Mouse (Mus musculus) mouse embryonic stem cell (cell line): ENCODE measurements at regions not wholly inside any gene's neighbourhood (a gene's known extent, or its start where the extent isn't known, plus 50 kb on each side); places are given as distances from the start of the nearest gene placed in this dataset.

ENCODE experiments used
- in situ Hi-C, 2 experiments: fragments of 300-500 bp; cut with MboI; formaldehyde crosslinking; loops; 1 replicate in 1 of 2; 3 replicates in 1 of 2; pipeline ENCODE4 v1.14.3; 2019 to 2020; ENCODE audit warnings: low sequenced_read_pairs in 2 of 2, low pct_unique_long_range_greater_than_20kb in 1 of 2, mixed read lengths in 1 of 2; ENCODE audit not compliant: unreplicated experiment in 1 of 2

DNA sequence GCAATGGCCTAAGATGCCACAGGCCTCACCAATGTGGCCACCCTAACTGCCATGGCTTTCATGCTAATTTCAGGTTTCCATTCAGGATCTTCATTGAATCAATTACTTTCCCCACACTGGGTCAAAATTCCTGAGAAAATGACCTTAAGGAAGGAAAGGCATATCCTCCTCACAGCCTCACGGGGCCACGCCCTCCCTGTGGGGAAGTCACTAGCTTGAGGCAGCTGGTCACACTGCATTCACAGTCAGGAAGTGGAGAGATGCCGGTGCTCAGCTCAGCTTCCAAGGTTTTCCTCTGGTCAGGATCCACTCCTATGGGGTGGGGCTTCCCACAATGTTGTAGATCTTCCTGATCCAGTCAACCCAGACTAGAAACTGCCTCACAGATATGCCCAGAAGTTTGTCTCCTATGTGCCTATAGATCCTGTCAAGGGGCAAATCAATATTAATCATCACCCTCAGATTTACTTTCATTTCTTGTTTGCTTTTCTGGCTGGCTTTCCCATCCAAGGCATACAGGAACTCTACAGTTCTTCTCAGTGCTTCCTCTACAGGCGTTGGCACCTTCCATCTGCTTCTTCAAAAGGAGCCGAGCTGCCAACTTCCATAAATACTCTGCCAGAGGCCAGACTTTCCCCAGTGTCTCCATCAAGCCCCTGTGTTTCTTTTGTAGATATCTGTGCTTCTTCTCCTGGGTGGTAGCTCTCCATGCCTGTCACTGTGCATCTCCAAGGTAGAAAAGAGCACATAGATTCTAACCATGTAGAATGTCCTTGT, 273.2 kb upstream of the Thsd7b start:
- in situ Hi-C loops: no loop called here

DNA sequence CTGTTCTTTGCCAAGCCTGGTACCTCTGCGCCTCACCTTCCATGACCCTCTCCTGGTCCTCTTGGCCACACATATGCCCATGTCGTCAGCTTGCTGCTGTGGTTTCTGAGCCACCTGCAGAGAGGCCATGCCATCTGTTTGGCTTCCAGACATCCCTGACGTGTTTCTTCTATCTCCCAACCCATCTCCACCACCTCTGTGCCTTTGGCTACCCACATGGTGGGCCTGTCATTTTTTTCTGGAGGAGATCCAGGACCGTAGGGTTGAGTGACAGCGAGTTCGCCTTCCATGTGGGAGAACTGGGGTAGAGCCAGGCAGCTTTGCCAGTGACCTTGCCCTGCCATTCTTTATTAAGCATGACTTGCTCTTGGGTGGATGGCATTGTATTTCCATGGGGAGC, 278.4 kb upstream of the Thsd7b start:
- in situ Hi-C loops: no loop called here

DNA sequence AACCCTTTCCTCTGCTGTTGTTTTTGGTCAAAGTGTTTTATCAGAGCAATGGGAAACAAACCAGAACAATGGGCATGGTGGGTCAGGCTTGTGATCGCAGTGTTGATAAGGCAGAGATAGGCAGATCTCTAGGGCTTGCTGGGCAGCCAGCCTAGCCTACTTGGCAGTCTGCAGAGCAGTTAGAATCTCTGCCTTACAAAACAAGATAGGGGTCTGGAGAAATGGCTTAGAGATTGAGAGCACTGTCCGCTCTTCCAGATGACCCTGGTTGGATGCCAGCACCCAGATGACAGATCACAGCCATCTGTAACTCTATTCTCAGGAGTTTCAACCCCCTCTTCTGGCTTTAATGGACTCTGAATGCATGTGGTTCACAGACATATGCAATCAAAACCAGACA, 289.7 kb upstream of the Thsd7b start:
- in situ Hi-C loops: no loop called here

DNA sequence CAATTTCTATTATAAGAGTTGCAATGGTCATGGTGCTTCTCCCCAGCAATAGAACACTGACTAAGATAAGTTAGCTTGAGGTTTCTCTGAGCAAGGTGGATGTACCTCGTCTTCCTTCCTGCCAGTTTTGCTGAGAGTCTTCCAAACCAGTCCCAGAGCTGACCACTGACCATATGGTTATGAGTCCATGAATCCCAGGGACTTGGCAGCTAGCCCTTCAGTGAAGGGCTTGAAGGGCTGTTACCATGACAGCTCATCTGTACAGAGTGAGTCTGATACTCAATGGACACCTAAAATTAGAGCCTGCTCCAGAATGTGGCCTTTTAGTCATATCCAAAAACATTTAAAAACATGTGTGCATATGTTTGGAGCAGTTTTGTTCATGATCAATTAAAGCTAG, 297.5 kb upstream of the Thsd7b start:
- in situ Hi-C loops: no loop called here

DNA sequence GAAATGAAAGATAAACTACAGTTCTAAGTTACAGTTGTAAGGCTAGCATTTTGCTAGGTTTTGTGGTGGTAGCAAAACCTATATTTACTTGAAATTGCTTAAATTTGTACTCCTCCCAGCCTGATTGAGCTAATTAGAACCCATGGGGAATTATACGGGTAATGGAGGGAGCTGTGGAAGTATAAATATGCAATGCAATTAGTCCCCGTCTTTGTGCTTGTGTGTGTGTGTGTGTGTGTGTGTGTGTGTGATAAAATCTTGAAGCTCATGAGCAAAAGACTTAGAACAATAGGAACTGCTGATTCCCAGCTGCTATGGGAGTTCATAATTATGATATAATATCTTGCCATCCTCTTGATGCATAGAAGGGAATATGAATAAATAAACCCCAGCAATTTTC, 321.7 kb upstream of the Thsd7b start:
- in situ Hi-C loops: no loop called here

DNA sequence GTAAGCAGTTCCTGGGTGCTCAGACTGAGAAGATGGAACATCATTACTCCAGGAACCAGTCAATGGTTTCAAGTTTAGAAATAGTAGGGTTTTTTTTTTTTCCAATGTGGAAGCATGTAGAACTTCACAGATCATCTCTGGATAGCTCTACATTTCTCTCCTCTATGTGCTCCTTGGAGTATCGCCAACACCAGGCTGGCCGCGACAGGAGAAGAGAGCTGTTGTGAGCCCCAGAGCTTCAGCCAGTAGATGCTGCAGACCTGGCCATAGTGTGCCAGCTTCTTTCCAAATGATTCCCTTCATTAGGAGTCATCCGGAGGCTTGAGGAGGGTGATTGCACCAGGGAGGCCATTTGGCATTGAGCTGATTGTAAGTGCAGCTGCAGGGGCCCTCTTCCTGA, 322.6 kb upstream of the Thsd7b start:
- in situ Hi-C loops: no loop called here

DNA sequence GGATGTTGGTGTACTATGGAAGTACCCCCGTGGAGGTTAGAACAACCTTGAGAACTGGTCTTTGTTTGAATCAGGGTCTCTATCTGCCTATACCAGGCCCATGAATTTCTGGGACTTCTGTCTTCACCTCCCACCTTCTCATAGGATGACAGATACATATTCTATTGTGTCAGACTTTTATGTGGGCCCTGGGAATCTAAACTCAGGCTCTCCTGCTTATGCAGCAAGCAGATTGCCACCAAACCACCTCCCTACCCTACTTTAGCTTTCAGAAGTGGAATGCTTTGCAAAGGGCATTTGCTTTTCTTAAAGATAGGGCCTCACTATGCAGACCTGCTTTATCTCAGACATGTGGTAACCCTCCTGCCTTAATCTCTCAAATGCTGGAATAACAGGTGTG, 322.7 kb upstream of the Cxcr4 start:
- in situ Hi-C loops: no loop called here

DNA sequence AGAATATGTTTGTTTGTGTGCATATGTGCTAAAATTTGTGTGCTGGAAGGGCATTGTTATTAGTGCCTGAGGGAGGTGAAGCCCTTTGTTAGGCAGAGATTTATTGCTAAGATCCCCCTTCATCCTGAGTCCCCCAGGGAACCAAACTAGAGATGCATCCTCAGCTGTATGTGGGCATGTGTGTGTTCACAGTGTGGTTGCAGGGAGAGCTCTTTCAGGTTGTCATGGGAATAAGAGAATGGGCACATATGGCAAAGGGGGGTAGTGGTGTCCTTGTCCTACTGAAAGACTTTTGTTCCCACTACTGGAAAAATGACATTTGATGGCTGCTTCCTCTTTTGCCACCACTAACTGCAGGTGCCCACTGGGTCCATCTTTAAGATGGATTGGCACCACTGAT, 320.4 kb upstream of the Cxcr4 start:
- in situ Hi-C loops: no loop called here

DNA sequence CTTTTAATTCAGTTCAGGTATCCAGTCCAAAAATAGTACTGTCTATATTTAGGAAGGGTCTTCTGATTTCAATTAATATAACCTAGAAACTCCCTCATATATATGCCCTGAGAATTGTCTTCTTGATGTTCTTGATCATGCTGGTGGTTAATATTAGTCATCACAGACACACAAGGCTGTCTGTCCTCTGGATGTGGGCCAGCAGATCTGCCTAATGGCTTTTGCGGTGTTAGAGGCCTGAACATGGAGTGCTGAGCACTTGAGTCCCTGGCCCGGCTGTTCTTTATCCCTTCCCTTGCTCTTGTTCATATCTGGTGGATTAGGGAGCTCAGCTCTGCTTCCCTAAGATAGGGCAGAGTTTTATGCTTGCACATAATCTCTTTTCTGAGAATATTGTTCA, 315.5 kb upstream of the Cxcr4 start:
- in situ Hi-C loops: no loop called here

DNA sequence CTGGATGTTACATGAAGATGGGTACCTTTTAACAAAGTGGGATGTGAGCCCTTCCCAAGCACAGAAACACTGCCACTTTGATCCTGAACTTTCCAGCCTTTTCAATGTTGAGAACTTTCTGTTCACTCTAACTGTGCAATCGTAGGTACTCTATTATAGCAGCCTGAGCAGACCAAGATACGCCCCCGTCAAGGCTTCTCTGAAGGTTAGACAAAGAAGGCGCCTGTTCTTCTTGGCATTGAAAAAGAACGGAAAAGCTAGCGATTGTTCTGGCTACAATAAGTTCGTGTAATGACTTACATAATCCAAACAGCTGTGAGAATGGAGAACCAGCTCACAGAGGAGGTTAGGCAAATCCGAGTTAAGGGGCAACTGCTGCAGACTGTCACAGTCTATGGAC, 305.9 kb upstream of the Cxcr4 start:
- in situ Hi-C loops: loop anchor here in 1 of 2 experiments (25.0 kb wide), 1 partner anchor 189 kb away; no protein-coding TSS in a partner anchor

DNA sequence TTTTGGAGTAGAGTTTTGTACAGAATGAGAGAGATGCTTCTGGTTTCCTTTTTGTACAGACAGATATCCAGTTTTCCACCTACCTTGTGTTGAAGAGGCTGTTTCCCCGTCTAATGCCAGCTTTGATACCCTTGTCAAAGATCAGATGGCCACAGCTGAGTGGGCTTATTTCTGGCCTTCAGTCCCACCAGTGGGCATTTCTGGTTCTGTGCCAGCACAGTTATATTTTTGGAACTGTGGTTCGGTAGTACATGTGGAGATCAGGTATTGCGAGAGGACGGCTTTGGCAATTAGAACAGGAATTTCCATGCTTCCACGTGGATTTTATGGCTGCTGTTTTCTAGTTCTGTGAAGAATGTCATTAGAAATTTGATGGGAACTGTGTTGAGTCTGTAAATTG, 302.5 kb upstream of the Cxcr4 start:
- in situ Hi-C loops: loop anchor here in 1 of 2 experiments (25.0 kb wide), 1 partner anchor 193 kb away; no protein-coding TSS in a partner anchor

DNA sequence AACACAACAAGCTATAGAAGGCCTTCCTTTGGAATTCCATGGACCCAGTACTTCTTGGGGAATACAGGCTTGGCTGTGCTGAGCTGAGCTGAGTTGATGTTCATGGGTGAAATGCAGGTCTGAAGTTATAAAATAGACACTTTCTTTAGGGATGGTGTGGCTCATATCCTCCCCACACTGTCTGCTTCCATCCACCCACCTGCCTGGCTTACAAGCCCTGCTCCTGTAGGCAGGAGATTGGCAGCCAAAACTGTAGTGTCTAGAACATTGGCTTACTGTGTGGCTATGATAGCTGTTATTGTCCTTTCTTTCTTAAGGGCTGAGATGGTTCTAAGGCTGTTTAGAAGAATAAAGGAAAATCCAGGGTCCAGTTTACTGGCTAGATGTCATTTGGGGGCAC, 286.2 kb upstream of the Cxcr4 start:
- in situ Hi-C loops: loop anchor here in 1 of 2 experiments (25.0 kb wide), 1 partner anchor 209 kb away; no protein-coding TSS in a partner anchor

DNA sequence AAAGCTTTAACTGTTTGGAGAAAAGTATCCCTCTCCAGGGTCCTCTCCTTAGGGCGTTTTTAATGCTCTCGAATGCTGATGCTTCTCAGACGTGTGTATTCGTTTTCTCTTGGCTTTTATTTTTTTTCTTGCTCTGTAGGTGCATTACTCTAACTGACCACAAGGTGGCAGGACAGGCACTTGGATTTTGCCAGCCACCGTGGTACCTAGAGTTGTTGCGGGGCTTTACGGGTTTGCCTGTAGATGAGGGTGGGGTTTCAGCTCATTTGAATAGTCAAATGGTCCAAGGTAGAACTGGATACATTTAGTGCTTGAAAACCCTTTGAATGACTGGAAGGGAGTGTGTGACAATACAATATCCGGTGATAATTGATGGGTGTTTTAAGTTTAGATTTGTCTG, 283.2 kb upstream of the Cxcr4 start:
- in situ Hi-C loops: loop anchor here in 1 of 2 experiments (25.0 kb wide), 1 partner anchor 212 kb away; no protein-coding TSS in a partner anchor

DNA sequence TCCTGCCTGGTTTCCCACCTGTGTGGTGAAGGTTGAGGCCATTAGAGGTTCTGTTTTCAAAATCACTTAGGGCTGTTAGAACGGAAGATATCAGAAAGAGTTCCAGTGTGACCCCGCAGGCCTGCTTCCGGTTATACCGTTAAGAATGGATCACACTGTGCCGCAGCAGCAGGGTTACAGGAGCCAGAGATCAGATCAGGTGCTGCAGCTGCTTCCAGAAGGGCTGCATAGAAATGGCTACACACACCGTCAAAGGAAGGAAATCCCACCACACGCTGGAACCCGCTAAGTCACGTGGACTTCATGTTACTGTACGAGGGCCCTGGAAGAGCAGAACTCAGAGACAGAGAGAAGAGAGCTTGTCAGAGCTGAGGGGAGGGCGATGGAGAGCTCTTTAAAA, 282.1 kb upstream of the Cxcr4 start:
- in situ Hi-C loops: no loop called here

DNA sequence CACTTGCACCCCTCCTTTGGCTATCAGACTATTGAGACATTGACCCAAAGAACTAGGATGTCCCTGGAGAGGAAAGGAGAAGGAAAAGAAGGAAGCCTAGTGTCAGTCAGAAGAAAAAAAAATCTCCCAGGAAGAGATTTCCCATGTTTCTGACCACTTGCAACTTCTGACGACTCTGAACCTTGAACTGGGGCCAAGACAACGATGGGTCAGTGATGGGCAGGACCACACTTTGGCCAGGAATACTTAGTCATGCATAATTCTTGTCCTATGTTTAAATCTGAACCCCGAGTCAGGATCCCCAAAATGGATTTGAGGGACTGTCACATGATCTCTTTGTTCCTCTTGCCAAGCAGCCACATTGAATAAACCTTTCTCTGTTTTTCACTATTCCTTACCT, 276.7 kb upstream of the Cxcr4 start:
- in situ Hi-C loops: no loop called here

DNA sequence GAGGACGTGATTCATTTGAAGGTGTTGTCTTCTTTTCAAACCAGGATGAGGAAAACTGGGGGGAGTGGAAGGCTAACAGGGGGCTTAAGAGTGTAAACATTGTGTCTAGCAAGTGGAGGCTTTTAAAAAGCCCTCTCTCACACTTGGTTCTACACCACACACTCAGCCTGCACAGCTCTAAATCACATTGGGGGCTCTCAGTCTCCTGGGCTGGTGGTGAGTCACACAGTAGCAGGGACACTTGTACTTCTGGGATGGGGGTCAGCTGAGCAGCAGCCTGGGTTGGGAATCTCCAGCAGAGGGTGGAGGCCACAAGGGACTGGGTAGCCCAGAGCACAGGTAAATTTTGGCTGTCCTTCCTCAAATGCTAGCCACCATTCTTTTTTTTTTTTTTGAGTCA, 268.4 kb upstream of the Cxcr4 start:
- in situ Hi-C loops: no loop called here

DNA sequence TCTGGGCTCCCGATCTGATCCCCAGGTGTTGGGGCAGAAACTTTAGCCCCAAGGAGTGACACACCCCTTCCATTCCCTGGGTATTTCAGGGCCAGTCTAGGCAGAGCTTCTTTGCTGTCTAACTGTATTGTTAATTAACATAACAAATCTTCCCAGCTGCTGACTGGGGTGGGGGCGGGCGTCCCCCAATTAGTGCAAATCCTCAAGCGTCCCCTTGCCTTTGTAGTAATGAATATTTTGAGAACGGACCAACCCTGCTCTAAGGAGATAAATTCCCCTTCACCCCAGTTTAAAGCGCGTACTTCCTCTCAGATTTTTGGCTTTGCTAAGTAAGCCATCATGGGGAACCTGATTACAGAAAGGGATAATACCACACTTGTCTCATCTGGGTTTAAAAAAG, 268.0 kb upstream of the Cxcr4 start:
- in situ Hi-C loops: no loop called here

DNA sequence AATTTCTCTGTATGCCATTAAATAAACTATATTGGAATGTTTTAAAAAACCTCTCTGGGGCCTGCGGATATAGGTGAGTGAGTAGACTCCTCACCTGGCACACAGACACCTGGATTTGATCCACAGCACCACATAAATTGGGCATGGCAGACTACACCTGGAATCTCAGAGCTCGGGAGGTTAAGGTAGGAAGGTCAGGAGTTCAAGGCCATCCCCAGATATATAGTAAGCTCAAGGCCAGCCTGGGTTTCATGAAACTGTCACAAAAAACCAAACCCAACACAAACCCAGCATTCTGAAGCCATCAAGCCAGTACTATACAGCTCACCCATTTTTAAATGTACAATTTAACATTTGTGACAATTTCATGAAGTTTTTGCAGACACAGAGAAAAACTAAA, 266.6 kb upstream of the Cxcr4 start:
- in situ Hi-C loops: no loop called here

DNA sequence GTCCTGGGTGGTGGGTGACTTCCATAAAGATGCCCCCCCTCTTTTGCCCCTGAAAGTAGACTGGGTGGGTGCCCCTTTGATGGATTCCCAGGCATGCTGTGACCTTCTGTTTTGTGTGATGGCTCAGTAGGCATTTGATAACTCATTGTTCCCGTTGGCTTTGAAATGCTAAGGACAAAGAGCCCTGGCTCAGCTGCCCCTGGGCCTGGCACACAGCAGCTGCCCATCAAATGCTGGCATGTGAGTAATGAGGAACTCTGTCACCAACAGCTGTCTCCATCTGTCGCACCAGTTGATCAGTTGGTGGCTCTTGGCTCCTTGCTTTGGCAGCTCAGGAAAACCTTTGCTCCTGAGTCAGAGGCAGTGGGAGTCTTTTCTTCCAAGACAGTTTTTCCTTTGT, 264.8 kb upstream of the Cxcr4 start:
- in situ Hi-C loops: no loop called here

DNA sequence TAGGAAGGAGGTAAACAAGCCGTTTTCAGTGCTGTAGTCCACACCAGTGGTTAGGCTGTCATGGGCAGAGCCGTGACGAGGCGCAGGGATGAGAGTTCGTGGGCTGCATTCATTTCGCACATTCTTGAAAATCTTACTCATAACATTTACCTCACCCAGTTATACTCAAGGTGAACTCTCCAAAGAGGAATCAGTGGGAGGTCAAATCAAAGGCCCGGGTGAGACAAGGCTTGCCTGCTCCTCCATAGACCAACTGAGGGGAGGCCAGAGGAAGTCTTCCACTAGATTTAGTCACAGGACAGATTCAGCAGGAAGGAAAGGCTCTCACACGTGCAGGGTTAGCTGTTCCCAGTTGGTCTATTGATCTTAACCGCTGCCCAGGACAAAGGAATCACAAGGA, 262.6 kb upstream of the Cxcr4 start:
- in situ Hi-C loops: no loop called here
